Mouse (Mus musculus): ENCODE data around the gene Rnf181.

Gene Rnf181

GRCm38 (mm10) chr6:72366844-72367443, at the start of gene Rnf181:
Gene Rnf181 (minus strand): TSS chr6:72366956.
- DNase-seq (ENCODE audit: low read depth, low spot score): no peak

- DNase-seq (ENCODE audit: low read depth, low spot score): no peak
Measured at GRCm38 (mm10) chr6:72415964-72416772, 49.4 kb upstream of the Rnf181 start.

GRCm38 (mm10) chr6:72415181-72415580, 48.4 kb upstream of the Rnf181 start:
- DNase-seq (ENCODE audit: low read depth, low spot score): peak; percentile 31

GRCm38 (mm10) chr6:72414076-72414756, 47.5 kb upstream of the Rnf181 start, which contains the start of gene Ggcx:
Gene Ggcx (plus strand): TSS chr6:72414308.
- peak; percentile 98 for DNase-seq (ENCODE audit: low read depth, low spot score)

GRCm38 (mm10) chr6:72410518-72410917, 43.8 kb upstream of the Rnf181 start:
- no peak for DNase-seq (ENCODE audit: low read depth, low spot score)

- peak; percentile 61 for DNase-seq (ENCODE audit: low read depth, low spot score)
Measured at GRCm38 (mm10) chr6:72410003-72410402, 43.2 kb upstream of the Rnf181 start.

GRCm38 (mm10) chr6:72409567-72409966, 42.8 kb upstream of the Rnf181 start:
- DNase-seq (ENCODE audit: low read depth, low spot score): peak; percentile 90

GRCm38 (mm10) chr6:72407119-72407518, 40.4 kb upstream of the Rnf181 start:
- DNase-seq (ENCODE audit: low read depth, low spot score): peak; percentile 94

GRCm38 (mm10) chr6:72405356-72405755, 38.6 kb upstream of the Rnf181 start:
- no peak for DNase-seq (ENCODE audit: low read depth, low spot score)

GRCm38 (mm10) chr6:72401875-72402274, 35.1 kb upstream of the Rnf181 start:
- peak; percentile 81 for DNase-seq (ENCODE audit: low read depth, low spot score)

GRCm38 (mm10) chr6:72399967-72400366, 33.2 kb upstream of the Rnf181 start:
- DNase-seq (ENCODE audit: low read depth, low spot score): no peak

- no peak for DNase-seq (ENCODE audit: low read depth, low spot score)
Measured at GRCm38 (mm10) chr6:72396837-72397251, 30.1 kb upstream of the Rnf181 start.

GRCm38 (mm10) chr6:72392341-72392740, 25.6 kb upstream of the Rnf181 start:
- DNase-seq (ENCODE audit: low read depth, low spot score): peak; percentile 60

- DNase-seq (ENCODE audit: low read depth, low spot score): no peak
Measured at GRCm38 (mm10) chr6:72390795-72391521, 24.2 kb upstream of the Rnf181 start.

GRCm38 (mm10) chr6:72389941-72390771, 23.4 kb upstream of the Rnf181 start, which contains the start of gene Vamp8:
Gene Vamp8 (minus strand): TSS chr6:72390703.
- DNase-seq (ENCODE audit: low read depth, low spot score): peak; percentile 88

GRCm38 (mm10) chr6:72389471-72389940, 22.8 kb upstream of the Rnf181 start:
- peak; percentile 49 for DNase-seq (ENCODE audit: low read depth, low spot score)

GRCm38 (mm10) chr6:72388791-72389329, 22.1 kb upstream of the Rnf181 start:
- no peak for DNase-seq (ENCODE audit: low read depth, low spot score)

GRCm38 (mm10) chr6:72388266-72388665, 21.5 kb upstream of the Rnf181 start:
- DNase-seq (ENCODE audit: low read depth, low spot score): no peak

GRCm38 (mm10) chr6:72387816-72388215, 21.1 kb upstream of the Rnf181 start:
- no peak for DNase-seq (ENCODE audit: low read depth, low spot score)

- no peak for DNase-seq (ENCODE audit: low read depth, low spot score)
Measured at GRCm38 (mm10) chr6:72386561-72386960, 19.8 kb upstream of the Rnf181 start.
